ENCODE assay signal across 8 mouse cellular contexts in genomic region chr5:100536638-100537037, GRCm38 (mm10). TPM values are rescaled to one million over a fixed set of nuclear protein-coding genes. Genes with fewer than 3 reads are reported as not detected.
DNase-seq lines count a peak whose midpoint lies in the region; ATAC-seq and TF ChIP-seq lines count a peak whose summit lies in the region.
"Had no signal": no experiment of that assay in that cellular context is flagged by ENCODE, and none has a peak within 500 bp of the region (broad histone marks: within the 10 kb centered on the region; RNA-seq: fewer than 3 reads in every experiment).

No protein-coding gene starts in this region.

- H3K27me3 ChIP-seq in ES-Bruce4 (ENCODE audit: control insufficient read depth, insufficient read depth, low read length, poor library complexity, severe bottlenecking) = no peaks in the 10 kb centered on the region
- no peaks in the 10 kb centered on the region for H3K27me3 ChIP-seq in kidney, embryonic 14.5 days (ENCODE audit: control insufficient read depth, insufficient read depth, low read length)
- no peaks in the 10 kb centered on the region for H3K27me3 ChIP-seq in forebrain, embryonic 12.5 days
- H3K27me3 ChIP-seq: lung, embryonic 15.5 days had no signal

- peak; percentile 40 for TF ChIP-seq CTCF in ES-Bruce4 (IDR thresholded peaks at IDR 0.05; ENCODE audit: low read depth, low read length)

- H3K4me3 ChIP-seq in ES-Bruce4 (ENCODE audit: low read depth, low read length) = no peak overlapping the region
- H3K4me3 ChIP-seq in kidney, embryonic 14.5 days (ENCODE audit: low read length) = no peak overlapping the region
- no peak overlapping the region for H3K4me3 ChIP-seq in forebrain, embryonic 12.5 days (replicated peaks)
- H3K4me3 ChIP-seq: lung, embryonic 15.5 days had no signal

- H3K4me2 ChIP-seq in kidney, embryonic 14.5 days (replicated peaks; ENCODE audit: low read depth, low read length) = no peak overlapping the region
- no peak overlapping the region for H3K4me2 ChIP-seq in forebrain, embryonic 12.5 days
- H3K4me2 ChIP-seq: lung, embryonic 15.5 days had no signal

- H3K27ac ChIP-seq in ES-Bruce4 (ENCODE audit: insufficient read depth, low read length) = no peak overlapping the region
- H3K27ac ChIP-seq in kidney, embryonic 14.5 days (ENCODE audit: low read depth, low read length) = no peak overlapping the region
- no peak overlapping the region for H3K27ac ChIP-seq in forebrain, embryonic 12.5 days
- H3K27ac ChIP-seq: lung, embryonic 15.5 days had no signal

- WGBS in kidney, embryonic 14.5 days = 85% methylated on average over 3 of the region's 3 CpGs
- WGBS in forebrain, embryonic 12.5 days = 95% methylated on average over 3 of the region's 3 CpGs

- TF ChIP-seq POLR2A in ES-Bruce4 (IDR thresholded peaks at IDR 0.05; ENCODE audit: insufficient read depth, low read length) = no peak

- 0 out of 2 replicates have a peak, but pooled peaks have one; percentile 24 for ATAC-seq in kidney, embryonic 14.5 days (ENCODE audit: low FRiP score, low TSS enrichment)
- no peak for ATAC-seq in forebrain, embryonic 12.5 days (ENCODE audit: low FRiP score)

- peak; percentile 17 for DNase-seq in layer of hippocampus, adult 11-12 months (ENCODE audit: low spot score)
- no peak for DNase-seq in layer of hippocampus, postnatal 25 days (ENCODE audit: extremely low spot score in 1 of 2, low spot score in 1 of 2)
- peak; percentile 42 for DNase-seq in brain, adult 2 months (ENCODE audit: low read depth, low spot score)
- peak; percentile 74 for DNase-seq in naive thymus-derived CD4-positive, alpha-beta T cell, adult 2 months (ENCODE audit: low read depth)

- H3K4me1 ChIP-seq in ES-Bruce4 (ENCODE audit: control insufficient read depth, insufficient read depth, low read length) = no peaks in the 10 kb centered on the region
- H3K4me1 ChIP-seq in kidney, embryonic 14.5 days (ENCODE audit: control insufficient read depth, insufficient read depth, low read length) = no peaks in the 10 kb centered on the region
- H3K4me1 ChIP-seq in forebrain, embryonic 12.5 days = no peaks in the 10 kb centered on the region
- H3K4me1 ChIP-seq: lung, embryonic 15.5 days had no signal

- TF ChIP-seq EP300 in ES-Bruce4 (IDR thresholded peaks at IDR 0.05; ENCODE audit: insufficient read depth, low read depth, low read length) = no peak

- peaks cover 18% of the 10 kb centered on the region for H3K36me3 ChIP-seq in ES-Bruce4 (ENCODE audit: control insufficient read depth, insufficient read depth, low read length, poor library complexity, severe bottlenecking)
- H3K36me3 ChIP-seq in kidney, embryonic 14.5 days (ENCODE audit: control insufficient read depth, insufficient read depth, low read length) = peaks cover 72% of the 10 kb centered on the region
- peaks cover 57% of the 10 kb centered on the region for H3K36me3 ChIP-seq in forebrain, embryonic 12.5 days (replicated peaks)

- no peak overlapping the region for H3K9ac ChIP-seq in ES-Bruce4 (ENCODE audit: low read depth, poor library complexity, severe bottlenecking)
- H3K9ac ChIP-seq in kidney, embryonic 14.5 days (ENCODE audit: low read depth, low read length) = no peak overlapping the region
- H3K9ac ChIP-seq in forebrain, embryonic 12.5 days = no peak overlapping the region
- H3K9ac ChIP-seq: lung, embryonic 15.5 days had no signal

- no peaks in the 10 kb centered on the region for H3K9me3 ChIP-seq in ES-Bruce4 (replicated peaks; ENCODE audit: control insufficient read depth, insufficient read depth, low read length, poor library complexity, severe bottlenecking)
- no peaks in the 10 kb centered on the region for H3K9me3 ChIP-seq in kidney, embryonic 14.5 days (ENCODE audit: control insufficient read depth, low read length)
- no peaks in the 10 kb centered on the region for H3K9me3 ChIP-seq in forebrain, embryonic 12.5 days
- H3K9me3 ChIP-seq: lung, embryonic 15.5 days had no signal

RNA-seq across cellular contexts. Expression of gene Cops4, which starts 18.5 kb away (rescaled TPM):
- 10 to 100 TPM; 79.0 to 84.4 TPM for total RNA-seq in layer of hippocampus, postnatal 25 days (2021)
- 104 and 118 TPM in 2 replicates for polyA plus RNA-seq in ES-Bruce4 (2011; ENCODE audit: insufficient read depth, insufficient read length, low read depth, missing spikeins)
- polyA plus RNA-seq in kidney, embryonic 14.5 days (2014; fragmentation: Nextera tagmentation; extraction: Ambion mirVana) = 199 and 212 TPM in 2 replicates
- 198 and 200 TPM in 2 replicates for polyA plus RNA-seq in forebrain, embryonic 12.5 days (2016; fragmentation: Nextera tagmentation; extraction: Ambion mirVana)

RNA-seq across cellular contexts. Expression of gene Plac8, which starts 35.4 kb away (rescaled TPM):
- total RNA-seq in layer of hippocampus, postnatal 25 days (2021) = not detected
- polyA plus RNA-seq in ES-Bruce4 (2011; ENCODE audit: insufficient read depth, insufficient read length, low read depth, missing spikeins) = 19.6 and 22.1 TPM in 2 replicates
- 105 and 140 TPM in 2 replicates for polyA plus RNA-seq in kidney, embryonic 14.5 days (2014; fragmentation: Nextera tagmentation; extraction: Ambion mirVana)
- polyA plus RNA-seq in forebrain, embryonic 12.5 days (2016; fragmentation: Nextera tagmentation; extraction: Ambion mirVana) = 0.56 and 0.63 TPM in 2 replicates

RNA-seq across cellular contexts. Expression of gene Lin54, which starts 36.2 kb away (rescaled TPM):
- total RNA-seq in layer of hippocampus, postnatal 25 days (2021) = 10 to 100 TPM; 14.5 to 16.0 TPM
- polyA plus RNA-seq in ES-Bruce4 (2011; ENCODE audit: insufficient read depth, insufficient read length, low read depth, missing spikeins) = 31.9 and 34.9 TPM in 2 replicates
- 12.1 and 16.8 TPM in 2 replicates for polyA plus RNA-seq in kidney, embryonic 14.5 days (2014; fragmentation: Nextera tagmentation; extraction: Ambion mirVana)
- polyA plus RNA-seq in forebrain, embryonic 12.5 days (2016; fragmentation: Nextera tagmentation; extraction: Ambion mirVana) = 17.6 and 18.3 TPM in 2 replicates

Comparison
In these comparisons a context has a peak if more than half of its experiments do, and no peak if none do; other contexts are left out.
1. DNase-seq: peak in layer of hippocampus, adult 11-12 months (single experiment), brain, adult 2 months (single experiment) and naive thymus-derived CD4-positive, alpha-beta T cell, adult 2 months (single experiment); none in layer of hippocampus, postnatal 25 days (0 of 2).
2. RNA of gene Plac8, which starts 35.4 kb away (polyA plus RNA-seq): 105 to 140 TPM in kidney, embryonic 14.5 days and 19.6 to 22.1 TPM in ES-Bruce4; 0.56 to 0.63 TPM in forebrain, embryonic 12.5 days; every median in the first group is over 10 times any median in the second.